Mouse (Mus musculus) megakaryocyte-erythroid progenitor cell, adult 5-6 weeks (primary cell): ENCODE measurements around the gene Sbds. TPM values are rescaled to one million over a fixed set of nuclear protein-coding genes. Genes with fewer than 3 reads are reported as not detected.

ENCODE experiments used
- ATAC-seq: replicated peaks from 2 replicates; pipeline ENCODE4 v1.8.0; 2016; ENCODE audit warnings: mild to moderate bottlenecking, inconsistent platforms; ENCODE audit not compliant: severe bottlenecking, poor library complexity, low FRiP score, low TSS enrichment
- total RNA-seq, 2 experiments: library from RNA; stranded (forward) in 1 of 2; stranded (reverse) in 1 of 2; fragments of 200-1000, 215-1000 nt in 1 of 2; fragments of >200 nt in 1 of 2; fragmentation: Nextera tagmentation in 1 of 2; gene quantifications; 2 replicates each; pipeline ENCODE4 v1.2.3; 2014 to 2017

Gene Sbds
- total RNA-seq (2014; fragmentation: Nextera tagmentation), result 65.5 and 66.6 TPM in 2 replicates
- 75.7 and 125 TPM in 2 replicates for total RNA-seq (2017)

- ATAC-seq, result peak; percentile 81
Observed at GRCm38 (mm10) chr5:130255017-130255720, at the start of gene Sbds, which contains the start of gene Tyw1. Gene Sbds (minus strand): TSS chr5:130255530. Gene Tyw1 (plus strand): TSS chr5:130255619.

GRCm38 (mm10) chr5:130303611-130304010, 48.3 kb upstream of the Sbds start:
- no peak for ATAC-seq

- no peak for ATAC-seq
Observed at GRCm38 (mm10) chr5:130299526-130299925, 44.2 kb upstream of the Sbds start.

- no peak for ATAC-seq
Observed at GRCm38 (mm10) chr5:130298831-130299460, 43.6 kb upstream of the Sbds start.

- ATAC-seq, result peak; percentile 53; the same call in 1 of the 2 replicates
Observed at GRCm38 (mm10) chr5:130296071-130296470, 40.7 kb upstream of the Sbds start.

GRCm38 (mm10) chr5:130294598-130294997, 39.3 kb upstream of the Sbds start:
- ATAC-seq, result no peak

- ATAC-seq, result no peak
Observed at GRCm38 (mm10) chr5:130293941-130294340, 38.6 kb upstream of the Sbds start.

- no peak for ATAC-seq
Observed at GRCm38 (mm10) chr5:130292976-130293375, 37.6 kb upstream of the Sbds start.

- no peak for ATAC-seq
Observed at GRCm38 (mm10) chr5:130290775-130291174, 35.4 kb upstream of the Sbds start.

GRCm38 (mm10) chr5:130290242-130290641, 34.9 kb upstream of the Sbds start:
- ATAC-seq, result peak; percentile 45; the same call in 1 of the 2 replicates

GRCm38 (mm10) chr5:130288106-130288505, 32.8 kb upstream of the Sbds start:
- no peak for ATAC-seq

- ATAC-seq, result no peak
Observed at GRCm38 (mm10) chr5:130283079-130283732, 27.9 kb upstream of the Sbds start.

GRCm38 (mm10) chr5:130278011-130278472, 22.7 kb upstream of the Sbds start:
- ATAC-seq, result peak; percentile 83

- ATAC-seq, result no peak
Observed at GRCm38 (mm10) chr5:130275509-130275908, 20.2 kb upstream of the Sbds start.

- ATAC-seq, result no peak
Observed at GRCm38 (mm10) chr5:130273046-130273445, 17.7 kb upstream of the Sbds start.

- ATAC-seq, result 0 out of 2 replicates have a peak, but pooled peaks have one; percentile 58
Observed at GRCm38 (mm10) chr5:130272344-130272743, 17.0 kb upstream of the Sbds start.

GRCm38 (mm10) chr5:130268976-130269375, 13.6 kb upstream of the Sbds start:
- ATAC-seq, result no peak

- ATAC-seq, result peak; percentile 68
Observed at GRCm38 (mm10) chr5:130267316-130267715, 12.0 kb upstream of the Sbds start.

- peak; percentile 73 for ATAC-seq
Observed at GRCm38 (mm10) chr5:130266651-130267050, 11.3 kb upstream of the Sbds start.

GRCm38 (mm10) chr5:130264433-130265005, 9.2 kb upstream of the Sbds start:
- no peak for ATAC-seq
